Mouse (Mus musculus): ENCODE results near the gene Rnf216. TPM values are rescaled to one million over a fixed set of nuclear protein-coding genes. Genes with fewer than 3 reads are reported as not detected.

Gene Rnf216
- polyA plus RNA-seq, 1 experiment from 2014 or later = 36.5 TPM

- no peaks in the 10 kb centered on the region for H3K27me3 ChIP-seq (replicated peaks; ENCODE audit: control insufficient read depth, insufficient read depth, low read length)
- no peaks in the 10 kb centered on the region for H3K4me1 ChIP-seq (replicated peaks; ENCODE audit: control insufficient read depth, insufficient read depth, low read length)
- H3K36me3 ChIP-seq (ENCODE audit: control insufficient read depth, insufficient read depth) = peaks cover 22% of the 10 kb centered on the region
- H3K4me2 ChIP-seq (ENCODE audit: low read length) = no peak overlapping the region
- no peak overlapping the region for H3K9ac ChIP-seq (replicated peaks; ENCODE audit: low read depth, low read length)
- H3K9me3 ChIP-seq (ENCODE audit: control insufficient read depth, low read length) = no peaks in the 10 kb centered on the region
- H3K27ac ChIP-seq (ENCODE audit: low read length) = no peak overlapping the region
- H3K4me3 ChIP-seq (replicated peaks; ENCODE audit: low read length) = no peak overlapping the region
- no peak for ATAC-seq
- WGBS = 97% methylated on average over 2 of the region's 2 CpGs
Measured at GRCm38 (mm10) chr5:143075987-143076386, 36.8 kb downstream of the Rnf216 start.

- Histone ChIP-seq H3K4me2 (ENCODE audit: low read length) (no peak overlapping the region), H3K27me3 (replicated peaks; ENCODE audit: control insufficient read depth, insufficient read depth, low read length) (no peaks in the 10 kb centered on the region), H3K4me1 (replicated peaks; ENCODE audit: control insufficient read depth, insufficient read depth, low read length) (no peaks in the 10 kb centered on the region), H3K9ac (replicated peaks; ENCODE audit: low read depth, low read length) (no peak overlapping the region), H3K9me3 (ENCODE audit: control insufficient read depth, low read length) (no peaks in the 10 kb centered on the region), H3K27ac (ENCODE audit: low read length) (no peak overlapping the region), H3K4me3 (replicated peaks; ENCODE audit: low read length) (no peak overlapping the region), H3K36me3 (ENCODE audit: control insufficient read depth, insufficient read depth) (peaks cover 9% of the 10 kb centered on the region)
- no peak for ATAC-seq
- 94% methylated on average over 2 of the region's 2 CpGs for WGBS
Measured at GRCm38 (mm10) chr5:143069048-143069447, 43.7 kb downstream of the Rnf216 start.

- Histone ChIP-seq H3K9ac (replicated peaks; ENCODE audit: low read depth, low read length) (no peak overlapping the region), H3K4me2 (ENCODE audit: low read length) (no peak overlapping the region), H3K4me3 (replicated peaks; ENCODE audit: low read length) (no peak overlapping the region), H3K9me3 (ENCODE audit: control insufficient read depth, low read length) (no peaks in the 10 kb centered on the region), H3K4me1 (replicated peaks; ENCODE audit: control insufficient read depth, insufficient read depth, low read length) (no peaks in the 10 kb centered on the region), H3K27me3 (replicated peaks; ENCODE audit: control insufficient read depth, insufficient read depth, low read length) (no peaks in the 10 kb centered on the region), H3K27ac (ENCODE audit: low read length) (no peak overlapping the region), H3K36me3 (ENCODE audit: control insufficient read depth, insufficient read depth) (peaks cover 9% of the 10 kb centered on the region)
- 93% methylated on average over 3 of the region's 3 CpGs for WGBS
- ATAC-seq = no peak
Measured at GRCm38 (mm10) chr5:143068382-143068781, 44.4 kb downstream of the Rnf216 start.

GRCm38 (mm10) chr5:143066551-143066958, 46.2 kb downstream of the Rnf216 start:
- H3K36me3 ChIP-seq (ENCODE audit: control insufficient read depth, insufficient read depth) = peaks cover 9% of the 10 kb centered on the region
- peak; percentile 64 for ATAC-seq
- no peak overlapping the region for H3K4me2 ChIP-seq (ENCODE audit: low read length)
- H3K9ac ChIP-seq (replicated peaks; ENCODE audit: low read depth, low read length) = no peak overlapping the region
- 0 out of 2 replicates have a peak overlapping the region, but pooled peaks have one; percentile 1 for H3K27ac ChIP-seq (ENCODE audit: low read length)
- no peak overlapping the region for H3K4me3 ChIP-seq (replicated peaks; ENCODE audit: low read length)
- no peaks in the 10 kb centered on the region for H3K27me3 ChIP-seq (replicated peaks; ENCODE audit: control insufficient read depth, insufficient read depth, low read length)
- H3K4me1 ChIP-seq (replicated peaks; ENCODE audit: control insufficient read depth, insufficient read depth, low read length) = no peaks in the 10 kb centered on the region
- 16% methylated on average over 1 of the region's 1 CpGs for WGBS
- no peaks in the 10 kb centered on the region for H3K9me3 ChIP-seq (ENCODE audit: control insufficient read depth, low read length)

- Histone ChIP-seq H3K4me1 (replicated peaks; ENCODE audit: control insufficient read depth, insufficient read depth, low read length) (no peaks in the 10 kb centered on the region), H3K9me3 (ENCODE audit: control insufficient read depth, low read length) (no peaks in the 10 kb centered on the region), H3K9ac (replicated peaks; ENCODE audit: low read depth, low read length) (no peak overlapping the region), H3K4me3 (replicated peaks; ENCODE audit: low read length) (no peak overlapping the region), H3K27me3 (replicated peaks; ENCODE audit: control insufficient read depth, insufficient read depth, low read length) (no peaks in the 10 kb centered on the region), H3K27ac (ENCODE audit: low read length) (0 out of 2 replicates have a peak overlapping the region, but pooled peaks have one; percentile 1), H3K36me3 (ENCODE audit: control insufficient read depth, insufficient read depth) (peaks cover 9% of the 10 kb centered on the region), H3K4me2 (ENCODE audit: low read length) (no peak overlapping the region)
- WGBS = 96% methylated on average over 1 of the region's 1 CpGs
- no peak for ATAC-seq
Measured at GRCm38 (mm10) chr5:143066096-143066495, 46.7 kb downstream of the Rnf216 start.

GRCm38 (mm10) chr5:143065230-143065629, 47.6 kb downstream of the Rnf216 start:
- H3K9me3 ChIP-seq (ENCODE audit: control insufficient read depth, low read length) = no peaks in the 10 kb centered on the region
- peaks cover 9% of the 10 kb centered on the region for H3K36me3 ChIP-seq (ENCODE audit: control insufficient read depth, insufficient read depth)
- 59% methylated on average over 2 of the region's 2 CpGs for WGBS
- no peaks in the 10 kb centered on the region for H3K27me3 ChIP-seq (replicated peaks; ENCODE audit: control insufficient read depth, insufficient read depth, low read length)
- H3K4me3 ChIP-seq (replicated peaks; ENCODE audit: low read length) = no peak overlapping the region
- no peak overlapping the region for H3K4me2 ChIP-seq (ENCODE audit: low read length)
- H3K9ac ChIP-seq (replicated peaks; ENCODE audit: low read depth, low read length) = no peak overlapping the region; the same call in 1 of the 2 replicates
- ATAC-seq = no peak
- H3K4me1 ChIP-seq (replicated peaks; ENCODE audit: control insufficient read depth, insufficient read depth, low read length) = no peaks in the 10 kb centered on the region
- 0 out of 2 replicates have a peak overlapping the region, but pooled peaks have one; percentile 17 for H3K27ac ChIP-seq (ENCODE audit: low read length)

- H3K4me1 ChIP-seq (replicated peaks; ENCODE audit: control insufficient read depth, insufficient read depth, low read length) = peaks cover 8% of the 10 kb centered on the region
- no peak overlapping the region for H3K4me3 ChIP-seq (replicated peaks; ENCODE audit: low read length)
- H3K36me3 ChIP-seq (ENCODE audit: control insufficient read depth, insufficient read depth) = no peaks in the 10 kb centered on the region
- 92% methylated on average over 3 of the region's 3 CpGs for WGBS
- no peak for ATAC-seq
- no peaks in the 10 kb centered on the region for H3K27me3 ChIP-seq (replicated peaks; ENCODE audit: control insufficient read depth, insufficient read depth, low read length)
- no peak overlapping the region for H3K4me2 ChIP-seq (ENCODE audit: low read length)
- no peak overlapping the region for H3K9ac ChIP-seq (replicated peaks; ENCODE audit: low read depth, low read length)
- H3K27ac ChIP-seq (ENCODE audit: low read length) = no peak overlapping the region
- H3K9me3 ChIP-seq (ENCODE audit: control insufficient read depth, low read length) = no peaks in the 10 kb centered on the region
Measured at GRCm38 (mm10) chr5:143062251-143062650, 50.5 kb downstream of the Rnf216 start.

- no peak overlapping the region for H3K9ac ChIP-seq (replicated peaks; ENCODE audit: low read depth, low read length)
- WGBS = 72% methylated on average over 3 of the region's 3 CpGs
- no peaks in the 10 kb centered on the region for H3K36me3 ChIP-seq (ENCODE audit: control insufficient read depth, insufficient read depth)
- H3K27me3 ChIP-seq (replicated peaks; ENCODE audit: control insufficient read depth, insufficient read depth, low read length) = no peaks in the 10 kb centered on the region
- H3K27ac ChIP-seq (ENCODE audit: low read length) = peak overlapping the region; percentile 49; the same call in 1 of the 2 replicates
- no peak overlapping the region for H3K4me3 ChIP-seq (replicated peaks; ENCODE audit: low read length)
- peak; percentile 45; the same call in 1 of the 2 replicates for ATAC-seq
- H3K4me1 ChIP-seq (replicated peaks; ENCODE audit: control insufficient read depth, insufficient read depth, low read length) = peaks cover 8% of the 10 kb centered on the region
- H3K9me3 ChIP-seq (ENCODE audit: control insufficient read depth, low read length) = no peaks in the 10 kb centered on the region
- no peak overlapping the region for H3K4me2 ChIP-seq (ENCODE audit: low read length)
Measured at GRCm38 (mm10) chr5:143061511-143061910, 51.3 kb downstream of the Rnf216 start.

GRCm38 (mm10) chr5:143060774-143061385, 51.9 kb downstream of the Rnf216 start:
- 41% methylated on average over 2 of the region's 2 CpGs for WGBS
- Histone ChIP-seq H3K27me3 (replicated peaks; ENCODE audit: control insufficient read depth, insufficient read depth, low read length) (no peaks in the 10 kb centered on the region), H3K4me3 (replicated peaks; ENCODE audit: low read length) (no peak overlapping the region), H3K9me3 (ENCODE audit: control insufficient read depth, low read length) (no peaks in the 10 kb centered on the region), H3K4me1 (replicated peaks; ENCODE audit: control insufficient read depth, insufficient read depth, low read length) (peaks cover 8% of the 10 kb centered on the region), H3K9ac (replicated peaks; ENCODE audit: low read depth, low read length) (no peak overlapping the region), H3K27ac (ENCODE audit: low read length) (peak overlapping the region; percentile 49; the same call in 1 of the 2 replicates), H3K36me3 (ENCODE audit: control insufficient read depth, insufficient read depth) (no peaks in the 10 kb centered on the region), H3K4me2 (ENCODE audit: low read length) (no peak overlapping the region)
- ATAC-seq = no peak
